Mouse (Mus musculus): ENCODE measurements around the gene Nr2c1.

Nr2c1 gene

GRCm38 (mm10) chr10:94211725-94212124, 63.9 kb downstream of the Nr2c1 start:
- DNase-seq: no peak

GRCm38 (mm10) chr10:94225026-94225750, 77.4 kb downstream of the Nr2c1 start:
- no peak for DNase-seq

- peak; percentile 34 for DNase-seq
Observed at GRCm38 (mm10) chr10:94230172-94230981, 82.6 kb downstream of the Nr2c1 start.

DNA sequence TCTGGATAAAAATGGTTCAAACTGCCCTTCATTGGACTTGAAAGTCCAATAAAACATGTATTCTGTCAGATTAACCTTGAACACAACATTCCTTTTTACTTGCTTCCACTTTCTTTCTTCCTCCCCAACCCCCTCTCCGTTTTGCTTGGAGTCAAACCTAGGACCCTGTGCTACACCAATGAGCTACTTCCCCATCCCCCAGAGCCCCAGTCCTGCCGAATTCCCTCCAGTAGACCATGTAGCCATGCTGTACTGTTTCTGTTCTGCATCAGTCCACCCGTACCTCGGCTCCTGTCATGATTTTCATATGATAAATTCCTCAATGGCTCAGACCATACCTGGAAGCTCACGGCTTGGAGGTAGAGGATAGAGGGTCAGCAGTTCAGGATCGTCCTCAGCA, 83.2 kb downstream of the Nr2c1 start:
- no peak for DNase-seq

GRCm38 (mm10) chr10:94235200-94235599, 87.4 kb downstream of the Nr2c1 start:
- no peak for DNase-seq

DNA sequence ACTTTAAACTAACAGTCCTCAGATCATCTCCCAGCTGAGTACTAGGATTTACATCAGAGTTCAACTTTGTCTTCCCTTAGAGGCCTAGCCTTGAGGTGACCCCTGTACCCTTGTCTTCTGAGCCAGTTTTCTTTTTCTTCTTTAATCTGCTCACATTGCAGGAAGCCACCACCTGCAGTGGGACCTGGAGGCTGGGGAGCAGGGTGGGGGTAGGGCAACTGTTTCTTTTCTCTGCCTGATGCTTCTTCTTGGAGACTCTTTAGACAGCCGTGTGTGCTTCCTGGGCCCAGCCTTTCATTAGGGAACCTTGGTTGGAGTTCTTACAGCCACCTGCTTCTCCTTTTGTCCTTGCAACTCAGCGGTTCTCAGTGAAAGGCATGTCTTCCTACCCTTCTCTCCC, 93.5 kb downstream of the Nr2c1 start:
- DNase-seq: no peak

All from layer of hippocampus, adult 9-11 months (tissue).